Mouse (Mus musculus): ENCODE results near the gene Rasl11b.

Rasl11b gene

DNA sequence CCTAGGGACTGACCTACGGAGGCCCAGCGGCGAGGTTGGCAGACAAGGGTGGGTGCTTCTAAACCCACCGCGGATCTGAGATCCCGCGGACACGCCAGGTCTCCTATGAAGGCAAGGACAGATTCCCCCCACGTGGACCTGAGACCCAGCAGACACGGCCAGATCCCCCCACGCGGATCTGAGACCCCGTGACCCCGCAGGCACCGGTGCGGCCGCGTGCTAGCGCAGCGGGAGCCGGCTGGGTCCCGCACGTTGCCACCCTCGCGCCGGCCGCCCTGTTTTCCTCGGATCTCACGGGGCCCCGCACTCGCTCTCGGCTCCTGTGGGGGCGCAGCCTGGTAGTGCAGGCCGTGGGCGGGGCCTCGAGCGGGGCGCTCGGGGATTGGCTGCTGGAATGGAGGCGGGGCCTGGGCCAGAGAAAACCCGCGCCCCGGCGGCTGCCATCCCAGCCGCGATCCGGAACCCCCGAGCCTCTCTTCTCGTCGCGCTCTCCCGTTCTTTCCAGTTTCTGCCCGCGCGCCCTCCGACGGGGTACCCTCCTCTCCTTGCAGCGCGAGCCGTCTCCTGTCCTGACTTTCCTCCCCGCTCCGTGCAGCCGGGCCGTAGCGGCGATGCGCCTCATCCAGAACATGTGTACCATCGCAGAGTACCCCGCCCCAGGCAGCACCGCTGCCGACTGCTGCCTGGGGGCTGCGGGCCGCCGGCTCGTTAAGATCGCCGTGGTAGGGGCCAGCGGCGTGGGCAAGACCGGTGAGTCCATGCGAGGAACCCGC lies at the start of gene Rasl11b:
Rasl11b (plus strand) TSS at position 446 of the 773 bp plus-strand sequence.
- DNase-seq (ENCODE audit: low spot score): peak; percentile 97

DNA sequence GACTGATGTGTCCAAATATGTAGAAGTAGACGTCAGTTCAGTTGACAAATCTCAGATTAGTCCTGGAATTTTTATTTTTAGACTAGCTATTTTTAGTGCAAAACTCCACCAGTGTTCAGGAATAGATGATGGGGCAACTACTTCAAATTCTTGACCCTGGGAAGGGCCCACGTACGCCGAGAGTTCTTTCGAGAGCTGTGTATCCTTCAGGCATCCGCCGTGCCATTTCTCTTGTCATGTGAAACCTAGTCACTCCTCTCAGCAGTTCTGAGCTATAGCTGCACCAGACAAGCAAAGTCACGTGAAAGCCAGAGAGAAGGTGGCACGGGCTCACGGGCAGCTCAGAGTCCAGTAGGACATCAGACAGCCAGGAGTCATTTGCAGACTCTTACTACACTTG lies 47.5 kb upstream of the Rasl11b start:
- no peak for DNase-seq (ENCODE audit: low spot score)

DNA sequence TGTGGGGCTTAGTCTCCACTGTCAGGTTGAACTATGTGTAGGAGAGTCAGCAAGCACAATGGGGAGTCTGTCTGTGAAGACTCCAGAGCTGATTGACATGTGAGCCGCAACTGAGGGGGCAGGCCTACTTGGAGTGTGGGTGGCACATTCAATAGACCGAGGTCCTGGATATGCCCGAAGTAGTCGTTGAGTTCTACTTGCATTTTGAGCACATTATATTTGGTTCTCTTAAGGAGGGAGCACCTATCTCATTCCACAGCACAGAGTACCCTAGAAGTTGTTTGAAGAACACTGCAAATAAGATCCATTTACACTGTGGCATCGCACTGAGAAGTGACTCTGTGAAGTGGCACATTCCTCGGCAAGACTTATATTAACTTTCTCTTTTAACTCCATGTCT lies 45.1 kb upstream of the Rasl11b start:
- no peak for DNase-seq (ENCODE audit: low spot score)

DNA sequence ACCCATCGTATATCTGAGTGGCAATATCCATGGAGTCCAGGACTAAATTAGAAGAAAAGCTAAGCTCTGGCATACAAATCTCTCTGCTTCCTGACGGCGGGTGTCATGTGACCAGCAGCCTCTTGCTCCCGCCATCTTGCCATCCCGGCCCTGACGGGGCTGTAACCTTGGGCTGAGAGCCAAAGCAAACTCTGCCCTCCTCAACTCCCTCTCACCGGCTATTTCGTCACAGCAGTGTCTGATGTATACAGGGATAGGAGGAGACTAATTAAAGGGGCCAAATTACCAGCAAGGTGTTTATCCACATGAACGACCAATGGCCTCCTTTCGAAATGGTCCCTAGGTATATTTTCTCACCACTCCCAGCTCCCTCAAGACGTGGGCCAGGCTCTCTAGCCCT lies 43.3 kb upstream of the Rasl11b start:
- DNase-seq (ENCODE audit: low spot score): no peak

DNA sequence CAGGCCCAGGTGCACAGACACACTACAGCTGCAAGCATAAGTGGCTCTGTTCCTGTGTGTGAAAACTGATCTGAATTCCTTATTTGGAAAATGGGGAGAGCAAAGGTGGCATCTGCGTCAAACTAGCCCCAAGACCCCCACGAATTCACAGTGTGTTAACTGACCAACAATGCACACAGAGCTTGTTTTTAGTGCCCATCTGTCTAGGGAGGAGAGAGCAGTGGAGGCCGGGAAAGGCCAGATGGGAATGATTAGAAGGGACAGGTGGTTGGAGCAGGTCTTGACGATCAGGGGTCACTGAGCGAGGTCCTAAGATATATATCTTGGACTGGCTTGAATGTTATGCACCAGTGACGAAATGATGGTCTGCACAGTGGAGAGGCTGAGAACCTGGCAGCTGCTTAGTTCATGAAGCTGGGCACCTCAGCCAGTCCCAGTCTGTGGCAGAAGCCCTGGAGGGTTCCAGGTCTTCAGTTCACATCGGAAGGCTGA lies 39.2 kb upstream of the Rasl11b start:
- no peak for DNase-seq (ENCODE audit: low spot score)

DNA sequence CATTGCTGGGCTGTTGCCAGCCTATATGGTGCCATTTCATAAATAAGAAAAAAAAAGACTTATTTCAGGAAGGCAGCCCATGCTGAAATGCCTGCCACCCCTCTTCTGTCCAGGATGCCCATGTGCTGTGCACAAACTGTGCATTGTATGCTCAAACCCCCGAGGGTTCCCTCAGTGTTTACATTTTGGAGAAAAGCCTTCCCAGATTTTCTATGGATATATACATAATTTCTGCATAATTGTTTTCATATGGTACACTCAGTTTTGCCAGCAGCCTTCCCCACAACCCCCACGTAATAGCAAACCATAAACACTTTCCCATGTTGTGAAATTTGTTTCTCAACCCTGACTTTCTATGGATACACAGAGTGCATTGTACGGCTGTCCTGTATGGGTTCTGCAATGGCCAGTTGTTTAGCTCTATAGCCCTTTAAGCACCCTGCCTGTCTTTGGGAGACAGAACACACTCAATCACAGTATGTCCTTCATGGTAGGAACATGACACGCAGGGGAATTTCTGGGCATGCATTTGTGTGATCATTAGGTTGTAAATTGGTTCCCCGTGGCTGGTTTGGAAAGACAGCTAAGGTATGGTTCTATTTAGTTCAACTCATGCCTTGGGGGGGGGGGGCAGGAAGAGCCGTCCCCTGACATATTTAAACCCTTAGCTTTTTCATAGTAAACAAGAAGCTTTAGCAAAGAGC lies 36.0 kb upstream of the Rasl11b start:
- DNase-seq (ENCODE audit: low spot score): no peak

DNA sequence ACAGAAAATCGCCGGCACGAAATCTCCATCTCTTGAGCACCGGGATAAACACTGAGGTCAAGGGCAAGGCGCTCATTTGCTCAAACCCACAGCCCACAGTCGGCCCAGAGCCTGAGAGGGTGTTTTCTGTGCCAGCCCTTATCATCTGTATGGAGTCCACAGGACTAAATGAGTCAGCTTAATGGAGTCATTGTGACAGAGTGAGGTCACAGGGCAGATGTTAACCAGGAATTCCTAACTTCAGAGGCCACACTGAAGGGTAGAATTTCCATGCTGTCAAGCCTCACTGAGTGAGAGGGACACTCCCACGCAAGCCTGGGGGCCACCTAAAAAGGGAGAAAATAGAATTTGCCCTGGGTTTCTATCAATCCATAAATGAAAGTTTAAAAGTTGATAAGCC lies 35.2 kb upstream of the Rasl11b start:
- DNase-seq (ENCODE audit: low spot score): no peak

DNA sequence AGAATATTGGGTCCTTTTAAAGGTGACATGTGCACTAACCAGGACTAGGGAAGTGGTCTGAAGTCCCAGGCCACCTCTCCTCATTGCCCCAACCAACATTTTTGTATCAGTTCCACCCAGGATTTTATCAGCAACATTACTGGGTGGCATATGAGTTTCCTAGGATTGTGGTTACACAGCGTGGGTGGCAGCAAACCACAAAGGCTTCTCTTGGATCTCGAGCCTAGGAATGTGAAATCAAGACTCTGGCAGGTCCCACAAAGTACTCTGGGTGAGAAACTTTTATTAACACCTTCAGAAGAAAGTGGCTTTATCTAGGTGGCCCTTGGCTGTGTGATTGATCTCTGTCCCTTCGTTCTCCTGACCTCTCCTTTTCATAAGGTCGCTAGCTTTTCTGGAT lies 34.7 kb upstream of the Rasl11b start:
- DNase-seq (ENCODE audit: low spot score): no peak

DNA sequence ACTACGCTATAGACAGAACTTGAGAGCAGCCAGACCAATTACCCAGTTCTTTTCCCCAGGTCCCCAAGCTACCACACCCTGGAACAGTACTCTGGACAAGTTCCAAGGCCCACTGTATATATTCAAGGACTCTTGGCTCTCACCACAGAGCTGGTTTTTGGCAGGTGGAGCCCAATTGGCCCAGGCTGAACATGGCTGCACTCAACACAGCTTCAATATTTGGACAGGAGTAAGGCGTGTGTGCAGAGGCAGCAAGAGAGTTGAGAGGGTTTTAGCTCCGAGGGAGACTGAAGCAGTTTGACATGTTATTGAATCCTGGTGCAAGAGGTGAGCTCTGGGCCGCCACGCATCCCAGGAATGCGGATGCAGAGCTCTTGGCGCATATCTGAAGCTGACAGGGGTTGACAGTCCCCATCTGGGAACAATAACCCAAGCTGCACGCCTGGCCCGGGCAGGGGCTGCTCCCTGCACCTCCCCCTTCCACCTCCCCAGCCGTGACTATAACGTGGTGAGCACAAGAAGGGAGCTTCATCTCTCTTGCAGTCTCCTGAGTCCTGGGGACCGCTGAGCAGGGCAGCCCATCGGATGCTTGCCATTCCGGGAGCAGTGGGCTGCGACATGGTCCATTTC lies 33.7 kb upstream of the Rasl11b start:
- DNase-seq (ENCODE audit: low spot score): no peak

DNA sequence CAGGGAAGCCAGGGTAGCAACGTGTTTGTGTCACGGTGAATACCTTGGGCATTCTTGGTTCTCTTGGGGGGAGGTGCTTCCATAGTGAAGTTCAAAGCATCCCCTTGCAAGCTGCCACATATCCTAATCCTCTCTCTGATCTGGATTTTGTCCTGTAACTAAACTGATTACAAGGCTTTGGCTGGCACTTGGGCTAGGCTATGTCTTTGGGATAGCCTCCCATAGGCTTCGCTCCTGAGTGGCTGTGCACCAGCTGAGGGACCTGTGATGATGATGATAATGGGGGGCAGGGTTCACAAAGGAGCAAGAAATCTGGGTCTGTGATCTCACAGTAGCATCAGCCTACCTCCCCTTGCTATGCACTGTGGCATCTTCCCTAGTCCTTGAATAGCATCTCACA lies 33.1 kb upstream of the Rasl11b start:
- DNase-seq (ENCODE audit: low spot score): no peak

DNA sequence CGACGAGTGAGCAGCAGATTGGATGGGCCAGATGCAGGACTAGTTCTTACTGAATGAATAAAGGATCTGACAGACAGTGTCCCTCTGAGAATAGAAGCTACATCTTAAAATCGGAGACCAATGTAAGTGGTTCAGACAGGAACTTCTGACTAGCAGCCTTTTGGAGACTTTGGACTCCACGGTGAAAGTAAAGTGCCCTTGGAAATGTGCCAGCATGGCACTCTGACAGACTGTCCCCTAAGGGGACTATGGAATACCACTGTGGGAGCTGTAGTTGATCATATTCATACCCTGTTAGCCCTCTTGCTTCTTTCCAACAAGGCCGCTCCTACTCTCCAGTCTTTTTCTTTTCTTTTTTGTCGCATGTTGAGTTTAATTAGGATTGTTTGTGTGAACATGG lies 31.9 kb upstream of the Rasl11b start:
- no peak for DNase-seq (ENCODE audit: low spot score)

DNA sequence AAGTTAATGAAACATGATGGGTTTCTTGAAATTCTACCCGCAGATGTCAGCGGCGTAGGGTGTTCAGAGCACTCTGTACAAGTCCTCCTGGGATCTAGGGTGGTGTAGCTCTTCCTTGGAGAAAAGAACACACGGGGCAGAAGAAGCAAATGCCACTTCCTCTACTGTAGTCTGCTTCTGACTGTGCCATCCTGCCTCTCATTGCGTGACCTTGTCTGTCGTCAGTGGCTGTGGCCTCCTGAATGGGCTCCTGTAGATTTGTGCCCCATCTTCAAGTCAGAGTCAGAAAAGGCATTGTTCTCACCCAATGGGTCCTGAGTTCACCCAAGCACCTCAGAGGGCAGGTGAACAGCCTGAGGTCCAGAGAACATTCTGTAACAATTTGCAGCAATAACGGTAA lies 30.5 kb upstream of the Rasl11b start:
- no peak for DNase-seq (ENCODE audit: low spot score)

DNA sequence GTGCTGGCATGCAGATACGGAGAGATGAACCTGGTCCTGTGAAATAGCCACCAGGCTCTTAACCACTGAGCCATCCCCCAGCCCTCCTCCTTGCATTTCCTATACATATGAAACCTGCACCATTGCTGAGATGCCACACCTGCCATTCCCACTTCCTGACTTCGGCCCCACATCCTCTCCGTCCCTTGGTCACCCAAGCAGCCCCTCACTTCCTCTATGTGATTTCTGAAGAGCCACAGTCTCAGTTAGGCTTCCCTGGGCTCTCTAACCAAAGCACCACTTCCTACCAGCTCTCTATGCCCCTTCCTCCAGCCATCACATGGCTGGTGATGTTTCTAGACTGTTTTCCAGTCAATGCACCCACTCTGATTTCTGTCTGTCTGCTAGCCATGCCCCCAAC lies 28.4 kb upstream of the Rasl11b start:
- no peak for DNase-seq (ENCODE audit: low spot score)

DNA sequence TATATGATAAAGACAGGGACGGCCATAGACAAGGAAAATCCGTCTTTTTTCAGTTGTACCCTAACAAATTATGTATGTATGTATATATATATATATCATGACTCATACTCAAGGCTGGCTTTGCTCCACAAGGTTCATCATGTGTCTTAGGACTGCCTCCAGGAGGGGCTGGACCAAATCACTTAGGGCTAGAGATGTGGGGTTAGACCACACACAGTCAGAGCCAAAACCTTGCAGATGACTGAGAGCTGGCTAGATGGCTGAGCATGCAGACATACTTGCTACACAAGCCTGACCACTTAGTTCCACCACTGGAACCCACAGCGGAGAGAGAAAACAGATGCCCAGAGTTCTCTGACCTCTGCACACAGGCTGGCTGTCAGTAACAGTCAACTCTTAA lies 27.0 kb upstream of the Rasl11b start:
- DNase-seq (ENCODE audit: low spot score): no peak

DNA sequence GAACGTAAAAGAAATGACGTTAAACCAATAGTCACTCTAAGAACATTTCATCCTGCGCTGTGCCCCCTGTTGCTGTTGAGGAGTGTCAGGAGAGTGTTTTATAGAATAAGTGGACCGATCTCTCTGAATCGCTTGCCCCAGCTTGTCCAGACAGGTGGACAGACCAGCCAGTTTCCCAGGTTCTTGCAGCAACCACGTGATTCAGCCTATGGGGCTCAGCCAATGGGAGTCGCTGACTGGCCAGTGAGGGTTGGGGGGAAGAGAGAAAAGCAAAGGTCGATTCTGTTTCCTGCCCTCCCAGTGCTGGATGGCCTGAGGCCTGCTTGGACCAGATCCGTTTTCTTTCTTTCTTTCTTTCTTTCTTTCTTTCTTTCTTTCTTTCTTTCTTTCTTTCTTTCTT lies 23.3 kb upstream of the Rasl11b start:
- peak; percentile 58 for DNase-seq (ENCODE audit: low spot score)

DNA sequence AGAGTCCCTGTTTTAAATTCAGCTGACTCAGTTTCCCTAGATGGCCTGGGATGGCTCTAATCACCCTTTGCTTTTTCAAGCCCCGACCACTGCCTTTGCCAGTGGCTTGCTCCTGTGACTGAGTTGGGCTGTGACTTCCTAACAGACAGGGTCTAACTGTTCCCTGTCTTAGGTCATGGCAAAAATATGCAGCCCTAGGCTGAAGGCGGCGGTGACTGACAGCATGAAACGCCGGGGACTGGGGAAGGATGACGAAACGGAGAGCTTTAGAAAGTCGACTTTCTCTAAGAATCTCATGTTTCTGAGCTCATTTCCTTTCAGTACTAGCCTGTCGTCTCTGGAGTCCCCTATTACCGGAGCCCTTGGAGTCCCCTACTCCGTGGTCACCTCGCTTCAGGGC lies 22.9 kb upstream of the Rasl11b start:
- no peak for DNase-seq (ENCODE audit: low spot score)

DNA sequence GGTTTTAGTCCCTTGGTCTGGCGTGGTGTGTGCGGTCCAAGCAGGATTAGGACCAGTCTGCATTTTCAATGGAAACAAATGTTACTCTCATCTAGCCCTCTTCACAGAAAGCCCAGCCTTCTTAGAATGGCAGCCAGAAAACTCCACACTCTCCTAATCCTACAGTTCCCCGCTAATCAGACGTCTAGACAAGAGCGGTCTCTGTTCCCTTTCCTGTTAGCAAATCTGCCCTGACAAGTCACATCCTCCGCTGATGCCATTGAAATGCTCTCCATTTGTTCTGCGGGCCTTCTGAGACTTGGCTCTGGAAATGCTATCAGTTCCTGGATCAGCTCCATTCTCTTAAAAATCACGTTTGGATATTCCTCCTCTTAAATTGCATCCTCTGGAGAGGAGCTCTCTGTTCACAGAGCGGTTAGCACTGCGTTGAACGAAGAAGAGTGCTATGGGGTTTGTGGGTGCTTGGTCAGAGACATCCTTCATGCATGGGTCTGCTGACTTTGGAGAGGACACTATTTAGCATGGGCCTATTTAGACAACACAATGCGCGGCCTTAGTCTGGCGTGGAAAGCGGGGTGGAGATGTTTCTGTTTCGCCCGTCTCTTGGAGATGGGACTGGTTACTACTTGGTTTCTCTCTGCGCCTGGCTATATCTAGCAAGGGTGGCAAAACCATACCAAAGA lies 21.8 kb upstream of the Rasl11b start:
- DNase-seq (ENCODE audit: low spot score): no peak

DNA sequence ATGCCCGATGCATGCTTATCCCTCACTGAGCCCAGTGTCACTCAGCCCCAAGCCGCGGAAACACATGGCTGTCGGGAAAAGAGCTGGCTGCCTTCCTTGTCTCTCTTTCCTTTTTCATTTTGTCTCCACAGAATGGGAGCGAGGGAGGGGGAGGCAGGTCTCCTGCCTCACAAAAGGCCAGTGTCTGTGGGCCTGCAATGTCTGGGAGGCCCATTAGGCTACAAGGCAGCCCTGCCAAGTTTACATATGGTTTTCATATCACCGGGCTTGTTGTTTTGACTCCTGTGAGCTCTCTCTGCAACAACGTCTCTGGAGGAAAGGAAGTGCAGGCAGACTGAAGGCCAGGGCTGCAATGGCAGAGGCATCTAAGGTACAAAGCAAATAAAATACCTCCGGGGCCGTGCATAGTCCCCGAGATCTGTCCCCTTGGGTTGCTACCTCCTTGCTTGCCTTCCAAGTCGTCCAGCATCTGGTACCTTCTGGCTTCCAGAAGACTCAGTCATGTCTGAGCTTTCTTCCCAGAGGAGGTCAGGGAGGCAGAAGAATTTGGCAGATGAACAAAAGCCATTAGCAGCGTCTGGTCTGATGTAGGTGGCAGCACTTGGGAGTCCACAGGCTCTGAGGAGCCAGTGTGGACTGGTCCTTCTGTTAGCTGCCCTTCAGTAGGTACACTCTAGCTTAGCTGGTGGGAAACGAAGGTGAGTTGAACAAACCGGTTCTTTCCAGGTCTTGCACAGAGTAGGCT lies 19.4 kb upstream of the Rasl11b start:
- no peak for DNase-seq (ENCODE audit: low spot score)

DNA sequence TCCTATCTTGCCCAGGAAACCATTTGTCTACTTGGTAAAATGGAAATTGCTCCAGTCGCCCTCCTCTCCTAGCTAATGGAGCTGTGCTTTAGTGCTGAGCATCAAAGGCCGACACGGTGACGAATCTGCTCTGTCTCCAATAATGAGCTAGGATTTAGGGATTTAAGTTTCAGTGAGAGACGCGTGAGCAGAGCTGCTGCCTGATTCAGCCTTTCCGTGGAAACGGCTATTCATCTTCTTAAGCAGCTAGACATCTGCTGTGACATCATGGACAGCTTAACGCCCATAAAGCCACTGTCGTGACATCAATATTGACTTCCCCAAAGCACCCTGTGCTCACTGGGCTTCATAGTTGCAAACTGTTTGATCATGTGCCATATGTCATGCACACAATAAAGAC lies 14.9 kb upstream of the Rasl11b start:
- DNase-seq (ENCODE audit: low spot score): no peak

DNA sequence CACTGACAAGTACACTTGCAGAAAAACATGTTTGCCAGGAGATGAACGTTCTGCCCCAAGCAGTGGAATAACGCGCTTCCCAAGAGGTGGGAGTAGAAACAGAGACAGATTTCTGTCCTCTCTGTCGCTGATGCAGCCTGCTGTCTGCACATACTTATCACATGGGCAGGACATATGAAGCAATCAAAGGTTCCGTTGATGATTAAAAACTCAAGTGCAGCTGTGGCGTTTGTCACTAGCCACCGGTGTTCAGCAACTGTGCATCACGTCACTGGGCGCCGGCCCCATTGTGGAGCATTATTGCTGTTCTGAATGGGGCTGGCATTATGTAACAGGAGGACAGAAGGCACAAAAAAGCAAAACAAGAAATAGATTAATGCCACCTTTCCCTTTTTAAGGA lies 12.0 kb upstream of the Rasl11b start:
- DNase-seq (ENCODE audit: low spot score): no peak

DNA sequence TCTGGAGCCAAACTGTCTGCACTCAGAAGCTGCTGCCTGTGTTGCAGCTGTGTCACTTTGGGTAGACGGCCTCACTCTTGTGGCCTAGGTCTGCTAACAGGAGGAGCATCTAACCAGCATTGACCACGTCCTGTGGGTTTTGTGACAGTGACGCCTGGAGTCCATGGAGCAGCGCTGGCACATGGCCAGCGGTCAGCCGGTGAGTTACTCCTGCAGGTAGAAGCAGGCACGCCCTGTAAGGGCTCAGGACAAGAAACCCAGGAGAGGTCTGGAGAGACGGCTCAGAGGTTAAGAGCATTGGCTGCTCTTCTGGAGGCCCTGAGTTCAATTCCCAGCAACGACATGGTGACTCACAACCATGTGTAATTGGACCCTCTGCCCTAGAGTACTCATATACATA lies 10.5 kb upstream of the Rasl11b start:
- DNase-seq (ENCODE audit: low spot score): no peak

DNA sequence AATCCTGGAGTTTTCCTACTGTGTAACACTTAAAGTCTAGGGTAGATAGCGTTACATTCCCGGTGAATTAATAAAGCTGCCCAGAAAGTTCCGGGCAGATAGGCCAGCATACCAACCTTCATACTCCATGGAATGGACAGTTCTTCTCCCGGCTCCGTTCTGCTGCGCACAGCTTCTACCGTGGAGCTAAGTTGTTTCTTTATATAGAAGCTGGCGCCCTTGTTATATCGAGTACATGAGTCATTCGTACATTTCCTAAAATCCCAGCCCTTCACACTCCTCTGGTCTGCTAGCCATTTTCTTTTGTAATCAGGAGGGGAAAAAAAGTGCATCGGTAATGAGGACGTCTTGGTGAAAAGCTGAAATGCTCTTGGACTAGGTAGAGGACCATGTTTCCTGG lies 7.0 kb upstream of the Rasl11b start:
- no peak for DNase-seq (ENCODE audit: low spot score)
